Mouse (Mus musculus): ENCODE data around the gene Ccdc85c. TPM values are rescaled to one million over a fixed set of nuclear protein-coding genes. Genes with fewer than 3 reads are reported as not detected.

The Ccdc85c gene
- polyA plus RNA-seq, 1 experiment = 75.0 TPM

GRCm38 (mm10) chr12:108217572-108217971, 57.7 kb downstream of the Ccdc85c start:
- H3K4me3 ChIP-seq (replicated peaks; ENCODE audit: insufficient read depth, low read depth, low read length) = no peak overlapping the region
- TF ChIP-seq CTCF (IDR thresholded peaks at IDR 0.05; ENCODE audit: borderline replicate concordance, insufficient read depth, low read depth, low read length) (peak; percentile 77), POLR2A (IDR thresholded peaks at IDR 0.05; ENCODE audit: borderline replicate concordance, insufficient read depth, low read length) (no peak)
- peaks cover 53% of the 10 kb centered on the region for H3K4me1 ChIP-seq (ENCODE audit: control insufficient read depth, insufficient read depth, low read length)
- 43% methylated on average over 5 of the region's 5 CpGs for WGBS
- H3K27ac ChIP-seq (ENCODE audit: insufficient read depth, low read length) = no peak overlapping the region
- H3K27me3 ChIP-seq (ENCODE audit: control insufficient read depth, insufficient read depth, low read length) = no peaks in the 10 kb centered on the region
- peak; percentile 72 to 77 for DNase-seq

GRCm38 (mm10) chr12:108216611-108217370, 58.4 kb downstream of the Ccdc85c start:
- DNase-seq = peak; percentile 25 to 33
- H3K27me3 ChIP-seq (ENCODE audit: control insufficient read depth, insufficient read depth, low read length) = no peaks in the 10 kb centered on the region
- no peak overlapping the region for H3K27ac ChIP-seq (ENCODE audit: insufficient read depth, low read length)
- no peak overlapping the region for H3K4me3 ChIP-seq (replicated peaks; ENCODE audit: insufficient read depth, low read depth, low read length)
- H3K4me1 ChIP-seq (ENCODE audit: control insufficient read depth, insufficient read depth, low read length) = peaks cover 55% of the 10 kb centered on the region
- 45% methylated on average over 11 of the region's 11 CpGs for WGBS
- TF ChIP-seq CTCF (IDR thresholded peaks at IDR 0.05; ENCODE audit: borderline replicate concordance, insufficient read depth, low read depth, low read length) = no peak

DNA sequence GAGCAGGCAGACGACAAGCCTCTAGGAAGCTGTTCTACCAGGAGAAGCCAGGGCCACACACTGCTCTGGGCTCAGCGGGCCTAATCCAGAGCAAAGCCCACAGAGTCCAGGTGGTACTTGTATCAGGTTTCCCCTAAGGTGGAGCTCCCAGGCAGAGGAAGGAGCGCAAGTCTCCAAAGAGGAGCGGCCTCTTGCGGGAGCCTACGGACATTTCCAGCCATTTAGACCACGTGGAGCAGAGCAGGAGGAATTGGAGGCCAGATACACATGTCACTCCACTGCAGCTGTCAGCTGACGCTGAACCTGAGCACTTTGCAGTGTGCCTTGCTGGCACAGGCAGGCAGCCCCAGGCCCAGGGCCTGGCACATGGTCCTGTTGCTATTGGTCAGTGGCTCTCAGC, 60.1 kb downstream of the Ccdc85c start:
- DNase-seq = peak in 1 of 2 experiments; percentile 12
- H3K4me1 ChIP-seq (ENCODE audit: control insufficient read depth, insufficient read depth, low read length) = peaks cover 48% of the 10 kb centered on the region
- no peaks in the 10 kb centered on the region for H3K27me3 ChIP-seq (ENCODE audit: control insufficient read depth, insufficient read depth, low read length)
- 55% methylated on average over 8 of the region's 8 CpGs for WGBS
- H3K4me3 ChIP-seq (replicated peaks; ENCODE audit: insufficient read depth, low read depth, low read length) = no peak overlapping the region
- H3K27ac ChIP-seq (ENCODE audit: insufficient read depth, low read length) = no peak overlapping the region
- TF ChIP-seq CTCF (IDR thresholded peaks at IDR 0.05; ENCODE audit: borderline replicate concordance, insufficient read depth, low read depth, low read length) = no peak
- TF ChIP-seq POLR2A (IDR thresholded peaks at IDR 0.05; ENCODE audit: borderline replicate concordance, insufficient read depth, low read length) = no peak

GRCm38 (mm10) chr12:108213090-108214041, 61.9 kb downstream of the Ccdc85c start:
- no peaks in the 10 kb centered on the region for H3K27me3 ChIP-seq (ENCODE audit: control insufficient read depth, insufficient read depth, low read length)
- no peak overlapping the region for H3K27ac ChIP-seq (ENCODE audit: insufficient read depth, low read length)
- no peak overlapping the region for H3K4me3 ChIP-seq (replicated peaks; ENCODE audit: insufficient read depth, low read depth, low read length)
- peak in 1 of 2 experiments; percentile 30 for DNase-seq
- peaks cover 51% of the 10 kb centered on the region for H3K4me1 ChIP-seq (ENCODE audit: control insufficient read depth, insufficient read depth, low read length)
- TF ChIP-seq POLR2A (IDR thresholded peaks at IDR 0.05; ENCODE audit: borderline replicate concordance, insufficient read depth, low read length) (no peak), CTCF (IDR thresholded peaks at IDR 0.05; ENCODE audit: borderline replicate concordance, insufficient read depth, low read depth, low read length) (no peak)
- 58% methylated on average over 18 of the region's 18 CpGs for WGBS

- TF ChIP-seq CTCF (IDR thresholded peaks at IDR 0.05; ENCODE audit: borderline replicate concordance, insufficient read depth, low read depth, low read length) (no peak), POLR2A (IDR thresholded peaks at IDR 0.05; ENCODE audit: borderline replicate concordance, insufficient read depth, low read length) (no peak)
- no peak overlapping the region for H3K27ac ChIP-seq (ENCODE audit: insufficient read depth, low read length)
- H3K4me3 ChIP-seq (replicated peaks; ENCODE audit: insufficient read depth, low read depth, low read length) = no peak overlapping the region
- no peaks in the 10 kb centered on the region for H3K27me3 ChIP-seq (ENCODE audit: control insufficient read depth, insufficient read depth, low read length)
- WGBS = 55% methylated on average over 6 of the region's 6 CpGs
- H3K4me1 ChIP-seq (ENCODE audit: control insufficient read depth, insufficient read depth, low read length) = peaks cover 53% of the 10 kb centered on the region
- DNase-seq = no peak
Observed at GRCm38 (mm10) chr12:108212476-108212875, 62.7 kb downstream of the Ccdc85c start.

GRCm38 (mm10) chr12:108212071-108212470, 63.2 kb downstream of the Ccdc85c start:
- Histone ChIP-seq H3K27ac (ENCODE audit: insufficient read depth, low read length) (no peak overlapping the region), H3K27me3 (ENCODE audit: control insufficient read depth, insufficient read depth, low read length) (no peaks in the 10 kb centered on the region), H3K4me3 (replicated peaks; ENCODE audit: insufficient read depth, low read depth, low read length) (no peak overlapping the region), H3K4me1 (ENCODE audit: control insufficient read depth, insufficient read depth, low read length) (peaks cover 49% of the 10 kb centered on the region)
- 36% methylated on average over 5 of the region's 5 CpGs for WGBS
- no peak for DNase-seq
- no peak for TF ChIP-seq CTCF (IDR thresholded peaks at IDR 0.05; ENCODE audit: borderline replicate concordance, insufficient read depth, low read depth, low read length)
- TF ChIP-seq POLR2A (IDR thresholded peaks at IDR 0.05; ENCODE audit: borderline replicate concordance, insufficient read depth, low read length) = no peak

DNA sequence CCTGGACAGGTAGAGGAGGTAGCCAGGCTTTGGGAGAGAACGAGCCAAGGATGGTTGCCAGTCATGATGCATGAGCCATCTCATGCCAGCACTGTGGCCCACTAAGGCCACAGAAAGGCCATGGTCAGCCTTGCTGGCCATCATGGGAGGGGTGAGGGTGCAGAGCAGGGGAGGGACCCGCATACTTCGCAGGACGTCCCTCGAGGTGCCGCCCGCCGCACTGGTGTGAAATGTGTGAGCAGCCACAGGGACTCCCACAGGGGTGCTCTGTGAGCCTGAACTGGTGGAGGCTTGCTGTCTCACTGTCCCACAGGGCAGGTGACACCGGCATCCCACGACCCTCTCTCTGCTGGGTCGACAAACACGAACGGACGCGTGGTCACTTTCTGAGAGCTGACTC, 64.6 kb downstream of the Ccdc85c start:
- 89% methylated on average over 15 of the region's 15 CpGs for WGBS
- no peak for TF ChIP-seq POLR2A (IDR thresholded peaks at IDR 0.05; ENCODE audit: borderline replicate concordance, insufficient read depth, low read length)
- no peak for TF ChIP-seq CTCF (IDR thresholded peaks at IDR 0.05; ENCODE audit: borderline replicate concordance, insufficient read depth, low read depth, low read length)
- peaks cover 43% of the 10 kb centered on the region for H3K4me1 ChIP-seq (ENCODE audit: control insufficient read depth, insufficient read depth, low read length)
- no peak overlapping the region for H3K27ac ChIP-seq (ENCODE audit: insufficient read depth, low read length)
- peak; percentile 31 to 36 for DNase-seq
- no peak overlapping the region for H3K4me3 ChIP-seq (replicated peaks; ENCODE audit: insufficient read depth, low read depth, low read length)
- H3K27me3 ChIP-seq (ENCODE audit: control insufficient read depth, insufficient read depth, low read length) = no peaks in the 10 kb centered on the region

Measured in cerebellum, adult 2 months (tissue).